Mouse (Mus musculus): Measurements from ENCODE around the gene Stk32b. TPM values are rescaled to one million over a fixed set of nuclear protein-coding genes. Genes with fewer than 3 reads are reported as not detected.

Stk32b gene
- 1 to 10 TPM; 1.7 to 5.0 TPM for total RNA-seq (2021)
- long read RNA-seq, experiment 1, result 0 reads
- long read RNA-seq, experiment 2, partial matches to known transcripts, result 1 of 1 reads
- long read RNA-seq, experiment 2, other reads (novel, unspliced or antisense), result 0 of 1 reads

DNA sequence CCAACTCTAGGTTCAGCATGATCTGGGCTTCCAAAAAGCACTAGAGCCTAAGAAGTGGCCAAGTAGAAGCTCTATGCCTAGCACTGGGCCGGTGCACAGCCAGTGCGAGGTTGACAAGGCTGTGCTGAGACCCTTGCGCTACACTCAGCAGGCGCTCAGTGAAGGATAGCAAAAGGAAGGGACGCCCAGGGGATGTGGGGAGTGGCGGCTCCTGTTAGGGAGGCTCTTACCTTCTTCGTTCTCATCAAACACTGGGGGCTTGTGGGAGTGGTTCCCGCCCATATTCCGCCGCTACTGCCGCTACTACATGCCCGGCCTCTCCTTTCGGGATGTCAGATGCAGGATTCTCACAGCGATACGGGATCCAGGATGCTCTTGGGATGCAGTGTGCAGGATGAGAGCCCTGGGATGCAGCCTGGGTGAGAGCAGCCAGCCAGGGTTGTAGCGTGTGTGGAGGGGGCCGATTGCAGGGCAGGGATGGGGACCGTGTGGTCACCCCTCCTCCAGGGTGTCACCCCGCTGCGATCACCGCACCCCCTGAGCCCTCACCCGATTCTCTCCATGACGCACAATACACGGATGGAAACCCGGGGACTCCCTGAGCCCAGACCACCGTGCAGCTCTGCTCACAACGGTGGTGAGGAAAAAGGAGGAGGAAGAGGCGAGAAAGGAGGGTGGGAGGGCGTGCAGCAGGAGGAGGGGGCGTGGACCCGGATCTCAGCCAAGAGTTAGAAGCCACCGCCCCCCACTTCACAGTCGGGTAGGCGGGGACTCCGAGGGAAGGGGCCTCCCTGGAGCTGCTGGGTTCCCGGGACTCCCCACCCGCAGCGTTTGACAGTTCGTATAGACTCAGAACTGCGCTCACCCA lies at the start of gene Stk32b:
Stk32b (minus strand) TSS at position 667 of the 868 bp plus-strand sequence.
- DNase-seq (ENCODE audit: low spot score in 2 of 2), result no peak

DNA sequence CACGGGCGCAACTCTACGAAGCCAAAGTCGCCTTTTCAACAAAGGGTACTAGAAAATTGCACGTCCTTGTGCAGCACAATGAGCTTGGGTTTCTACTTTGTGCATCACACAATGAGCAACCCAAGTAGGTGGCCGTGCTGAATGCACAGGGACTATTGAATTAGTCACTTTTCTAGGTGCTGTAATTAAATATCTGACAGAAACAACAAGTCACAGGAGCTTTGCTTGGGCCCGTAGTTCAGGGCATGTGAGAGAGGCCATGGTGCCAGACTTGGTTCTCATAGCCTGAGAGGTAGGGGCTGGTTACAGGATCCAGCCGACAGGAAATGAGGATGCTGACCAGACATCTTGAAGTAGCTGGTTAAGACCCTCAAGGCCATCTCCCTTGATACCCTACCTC lies 48.9 kb upstream of the Stk32b start:
- DNase-seq (ENCODE audit: low spot score in 2 of 2), result no peak

DNA sequence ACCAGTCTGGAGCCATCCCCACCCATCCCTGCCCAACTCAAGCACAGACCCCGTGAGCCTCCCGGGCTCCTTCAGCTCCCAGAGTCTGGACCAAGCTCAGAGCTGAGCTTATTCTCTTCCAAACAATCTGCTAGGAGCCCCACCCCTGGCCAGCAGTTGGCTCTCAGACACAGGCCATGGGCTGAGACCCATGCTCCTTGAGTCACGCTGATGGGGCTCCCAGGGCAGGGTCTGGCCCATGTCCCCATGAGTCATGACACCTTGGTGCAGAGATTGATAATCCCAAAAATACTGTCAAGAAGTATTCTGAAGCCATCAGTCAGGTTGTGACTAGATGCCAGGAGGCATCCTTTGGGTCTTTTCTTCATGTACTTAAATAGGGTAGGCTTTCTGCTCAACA lies 45.1 kb upstream of the Stk32b start:
- no peak for DNase-seq (ENCODE audit: low spot score in 2 of 2)

DNA sequence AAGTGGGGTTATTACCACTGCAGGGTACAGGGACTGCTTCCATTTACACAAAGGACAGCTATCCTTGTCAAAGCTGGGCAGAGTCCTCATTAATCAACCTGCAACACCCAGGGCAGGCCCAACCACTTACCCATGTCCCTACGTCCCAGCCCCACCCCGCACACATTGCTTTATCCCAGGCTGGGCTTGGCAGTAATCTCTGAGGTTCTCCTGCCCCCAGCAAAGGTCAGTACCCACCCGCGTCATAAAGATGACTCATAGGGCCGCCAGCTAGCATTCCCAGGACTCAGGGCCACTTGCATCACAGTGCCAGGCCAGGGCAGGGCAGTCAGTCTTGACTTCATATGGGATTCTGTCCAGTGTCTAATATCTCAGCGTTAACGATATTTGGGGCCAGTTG lies 36.4 kb upstream of the Stk32b start:
- DNase-seq (ENCODE audit: low spot score in 2 of 2), result peak; percentile 8 to 35

DNA sequence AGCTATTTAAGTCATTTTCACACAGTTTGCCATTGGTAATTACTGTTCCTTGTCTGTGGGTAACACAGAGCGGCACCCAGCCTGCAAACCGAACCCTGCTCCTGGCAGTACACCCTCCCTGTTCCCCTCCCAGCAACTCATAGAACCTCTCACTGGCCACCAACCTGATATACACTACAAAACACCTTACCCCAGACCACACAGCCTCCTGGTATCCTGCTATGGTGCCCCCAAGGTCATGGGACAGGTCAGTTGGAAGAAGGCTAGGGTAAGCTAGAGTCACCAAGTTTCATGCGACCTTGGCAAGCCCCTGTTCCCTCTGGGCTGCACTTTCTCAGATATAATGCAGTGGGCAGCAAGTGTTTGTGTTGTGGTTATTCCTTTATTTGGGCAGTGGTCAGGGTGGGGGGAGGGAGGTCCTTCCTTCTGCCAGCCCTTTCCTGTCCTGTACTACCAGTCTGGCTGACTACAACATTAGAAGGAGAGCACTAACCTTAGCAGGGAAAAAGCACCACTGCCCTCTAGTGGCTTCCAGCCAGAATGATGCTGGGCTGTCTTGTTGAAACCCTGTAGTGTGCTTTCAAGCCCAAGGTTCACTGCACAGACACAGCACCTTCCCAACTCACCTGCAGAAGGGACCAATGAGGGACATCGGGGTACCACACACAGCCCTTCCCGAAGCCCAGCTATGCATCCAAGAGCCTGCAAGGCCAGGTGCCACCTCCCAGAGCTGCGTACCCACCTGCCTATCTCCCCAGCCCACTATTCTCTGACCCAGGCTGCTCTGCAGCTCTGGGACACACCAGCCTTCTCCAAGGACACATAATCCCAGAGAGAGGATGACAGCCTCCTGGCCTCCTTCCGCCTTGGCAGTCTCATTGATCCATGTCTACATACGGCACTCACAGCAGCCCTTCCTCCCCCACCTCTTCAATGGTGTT lies 35.3 kb upstream of the Stk32b start:
- peak; percentile 17 to 40 for DNase-seq (ENCODE audit: low spot score in 2 of 2)

DNA sequence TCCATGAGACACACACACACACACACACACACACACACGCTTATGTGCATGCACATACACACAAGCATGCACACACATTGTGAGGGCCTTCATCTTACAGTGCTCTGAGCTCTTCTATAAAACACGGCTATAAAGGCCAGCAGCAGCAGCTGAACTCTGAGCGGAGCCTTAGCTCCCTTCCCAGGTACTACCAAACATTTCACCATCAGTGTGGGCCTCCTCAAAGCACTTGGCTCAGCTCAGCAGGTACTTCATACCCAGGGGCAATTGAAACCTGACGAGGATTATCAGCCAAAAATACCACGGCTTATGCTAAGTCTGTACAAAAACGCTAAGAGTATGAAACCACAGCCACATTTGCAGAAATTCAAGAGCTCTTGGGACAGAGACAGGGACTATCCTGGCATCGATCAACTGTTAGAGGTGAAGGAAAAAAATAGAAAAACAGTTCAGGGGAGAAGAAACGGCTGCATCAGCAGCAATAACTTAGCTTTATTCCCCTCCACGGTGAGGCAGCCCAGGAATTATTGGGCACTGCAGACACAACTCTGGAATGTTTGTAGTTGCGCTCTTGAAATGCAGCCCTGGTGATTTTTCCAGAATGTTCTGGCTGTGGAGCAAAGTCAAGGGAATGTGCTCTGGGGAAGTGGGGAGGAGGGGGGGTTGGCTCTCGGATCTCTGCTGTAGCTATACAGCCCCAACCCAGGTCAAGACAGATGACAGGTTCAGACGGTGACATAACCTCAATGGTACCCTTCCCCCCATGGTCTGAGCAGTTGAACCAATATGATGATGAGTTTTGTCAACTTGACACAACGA lies 27.1 kb upstream of the Stk32b start:
- DNase-seq (ENCODE audit: low spot score in 2 of 2), result no peak

DNA sequence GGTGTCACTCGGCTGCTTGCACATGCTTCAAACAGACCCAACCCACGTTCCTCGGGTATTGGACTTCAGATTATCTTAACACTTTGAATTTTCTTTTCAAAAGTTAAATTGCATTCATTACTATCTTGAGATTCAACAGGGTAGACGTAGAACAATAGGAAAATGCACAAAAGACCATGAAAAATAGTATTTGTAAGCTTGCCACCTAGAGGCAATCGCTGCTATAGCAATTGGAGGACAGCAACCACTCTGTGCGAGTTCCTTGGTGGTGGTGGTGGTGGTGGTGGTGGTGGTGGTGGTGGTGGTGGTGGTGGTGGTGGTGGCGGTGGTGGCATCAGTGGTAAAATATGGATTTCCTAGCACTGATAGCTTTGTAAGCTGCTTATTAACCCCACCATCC lies 19.2 kb upstream of the Stk32b start:
- DNase-seq (ENCODE audit: low spot score in 2 of 2), result no peak

DNA sequence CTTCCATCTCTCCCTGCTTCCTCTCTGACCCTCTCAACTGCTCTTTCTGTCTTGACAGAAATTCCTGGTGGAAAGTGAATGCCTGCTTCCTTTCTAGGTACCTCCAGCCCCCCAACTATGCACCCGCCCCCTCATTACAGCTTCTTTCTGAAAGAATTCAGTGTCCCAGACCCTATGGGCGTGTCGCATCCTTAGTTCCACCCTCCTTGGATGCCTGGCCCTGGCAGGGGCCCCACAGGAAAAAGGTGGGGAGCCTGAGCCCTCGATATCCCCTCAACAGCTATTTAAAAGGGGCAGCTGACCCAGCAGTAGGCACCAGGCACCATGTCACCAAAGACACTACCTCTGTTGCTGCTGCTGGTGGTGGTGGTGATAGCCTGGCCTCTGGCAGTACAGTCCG lies 18.3 kb upstream of the Stk32b start, which contains the start of gene Cytl1:
Cytl1 (plus strand) TSS at position 296 of the 400 bp plus-strand sequence.
- DNase-seq (ENCODE audit: low spot score in 2 of 2), result no peak

DNA sequence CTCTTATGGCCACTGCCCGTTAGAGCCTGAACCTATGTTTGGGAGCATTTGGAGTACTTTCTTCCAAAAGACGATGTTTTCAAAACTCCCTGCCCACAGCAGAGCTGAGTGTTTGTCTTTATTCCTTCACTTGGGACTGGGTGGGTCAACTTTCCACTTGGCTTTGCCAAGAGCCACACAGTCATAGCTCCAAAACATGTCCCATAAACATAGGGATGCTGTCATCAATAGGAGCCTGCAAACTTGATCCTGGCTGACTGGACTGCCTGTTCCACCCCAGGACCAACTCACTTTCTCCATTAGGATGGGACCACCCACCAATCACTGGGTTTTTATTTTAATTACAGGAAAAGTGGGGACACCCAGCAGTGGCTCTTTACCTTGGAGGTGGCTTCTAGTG lies 13.8 kb upstream of the Stk32b start:
- DNase-seq (ENCODE audit: low spot score in 2 of 2), result no peak

DNA sequence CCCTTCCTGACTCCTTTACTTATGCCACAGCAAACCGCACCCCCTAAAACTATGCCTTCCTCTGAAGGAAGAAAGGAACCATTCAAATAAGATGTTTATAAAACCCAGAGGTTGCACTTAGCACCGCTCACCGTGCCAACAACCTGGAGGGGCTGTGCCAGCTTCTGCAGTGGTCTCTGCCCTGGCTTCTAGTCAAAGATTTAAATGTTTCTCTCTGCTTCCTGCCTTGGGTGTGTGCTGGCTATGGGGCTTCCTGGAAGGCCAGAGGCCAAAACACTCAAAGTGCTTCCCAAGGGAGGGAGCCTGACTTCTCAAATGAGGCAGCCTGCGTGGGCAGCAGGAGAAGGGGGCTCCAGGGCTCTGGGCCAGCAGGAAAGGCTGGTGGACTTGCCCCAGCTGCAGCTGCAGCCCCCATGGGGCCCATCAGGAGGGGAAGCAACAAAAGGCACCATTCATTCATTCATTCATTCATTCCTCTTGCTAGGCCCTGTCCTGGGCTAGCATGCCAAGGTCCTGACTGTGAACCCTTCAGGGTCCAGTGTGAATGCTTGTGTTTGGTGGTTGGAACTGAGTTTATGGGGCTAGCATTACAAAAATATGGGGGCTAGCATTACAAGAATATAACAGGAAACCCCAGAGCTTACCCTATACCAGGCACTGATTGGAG lies 8.4 kb upstream of the Stk32b start:
- DNase-seq (ENCODE audit: low spot score in 2 of 2), result no peak

DNA sequence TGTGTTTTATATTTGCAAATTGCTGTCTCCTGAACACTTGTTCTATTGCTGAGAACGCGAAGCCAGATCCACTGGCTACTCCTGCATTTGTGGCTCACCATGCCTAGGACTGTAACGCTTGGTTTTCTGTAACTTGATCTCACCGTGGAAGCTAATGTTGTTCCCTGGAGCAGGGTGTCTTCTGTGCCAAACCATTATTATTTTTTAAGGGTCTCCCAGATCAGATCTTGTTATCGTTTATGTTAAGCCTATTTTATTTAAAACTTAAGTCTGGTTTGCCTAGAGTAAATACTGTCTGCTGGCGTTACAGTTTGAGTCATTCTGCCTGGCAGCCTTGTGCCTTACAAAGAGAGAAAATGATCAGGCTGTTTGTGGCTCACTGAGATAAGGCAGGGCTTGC lies 3.7 kb upstream of the Stk32b start:
- no peak for DNase-seq (ENCODE audit: low spot score in 2 of 2)

DNA sequence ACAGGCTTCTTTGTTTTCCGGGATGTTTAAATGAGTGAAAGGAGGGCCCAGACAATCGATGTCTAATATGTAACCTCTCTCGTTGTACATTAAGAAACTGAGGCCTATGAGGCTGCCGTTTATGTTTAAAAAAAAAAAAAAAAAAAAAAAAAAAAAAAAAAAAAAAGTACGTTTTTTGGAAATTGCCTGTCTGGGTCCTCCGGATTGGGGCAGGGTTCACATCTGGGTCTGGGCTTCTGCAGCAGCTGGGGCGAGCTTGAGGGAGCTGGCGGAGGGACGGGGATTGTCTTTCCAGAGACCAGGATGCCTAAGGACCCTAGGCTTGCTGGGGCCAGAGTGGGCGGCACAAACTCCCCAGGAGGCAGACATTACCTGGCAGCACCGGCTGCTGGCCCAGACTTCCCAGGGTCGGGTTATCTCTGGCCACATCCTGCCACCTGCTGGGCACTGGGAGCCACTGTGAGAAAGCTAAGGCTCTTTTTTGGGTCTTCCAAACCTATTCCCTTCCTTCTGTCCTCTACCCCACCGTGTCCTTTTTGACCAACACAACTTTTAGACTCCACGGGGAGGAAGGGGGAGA lies 503 bp upstream of the Stk32b start:
- peak in 1 of 2 experiments; percentile 17 for DNase-seq (ENCODE audit: low spot score in 2 of 2)

DNA sequence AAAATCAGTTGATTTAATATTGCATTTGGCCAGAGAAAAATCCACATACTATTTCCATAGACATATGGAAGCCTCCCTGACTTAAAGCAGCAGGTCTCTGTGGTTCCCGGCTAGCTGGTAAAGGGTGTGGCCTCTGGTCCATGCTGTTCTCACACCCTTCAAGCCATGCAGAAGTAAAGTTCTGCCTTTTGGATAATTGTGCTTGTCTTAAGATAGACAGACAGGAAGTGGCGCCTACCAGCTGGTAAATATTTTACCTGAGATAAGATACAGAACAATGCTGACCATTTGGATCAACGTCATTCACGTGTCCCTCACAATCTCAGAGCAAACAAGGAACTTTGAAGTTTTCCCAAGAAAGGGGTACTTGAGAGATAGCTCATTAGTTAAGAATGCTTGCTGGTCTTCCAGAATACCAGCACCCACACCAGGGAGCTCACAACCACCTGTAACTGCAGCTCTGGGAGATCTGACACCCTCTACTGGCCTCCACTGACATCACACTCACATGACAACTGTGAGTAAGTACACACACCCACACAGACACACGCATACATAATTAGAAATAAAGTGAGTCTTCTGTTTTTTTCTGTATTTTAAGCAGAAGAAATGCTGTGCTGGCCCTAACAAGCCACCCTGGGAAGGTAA lies 7.6 kb downstream of the Stk32b start:
- no peak for DNase-seq (ENCODE audit: low spot score in 2 of 2)

DNA sequence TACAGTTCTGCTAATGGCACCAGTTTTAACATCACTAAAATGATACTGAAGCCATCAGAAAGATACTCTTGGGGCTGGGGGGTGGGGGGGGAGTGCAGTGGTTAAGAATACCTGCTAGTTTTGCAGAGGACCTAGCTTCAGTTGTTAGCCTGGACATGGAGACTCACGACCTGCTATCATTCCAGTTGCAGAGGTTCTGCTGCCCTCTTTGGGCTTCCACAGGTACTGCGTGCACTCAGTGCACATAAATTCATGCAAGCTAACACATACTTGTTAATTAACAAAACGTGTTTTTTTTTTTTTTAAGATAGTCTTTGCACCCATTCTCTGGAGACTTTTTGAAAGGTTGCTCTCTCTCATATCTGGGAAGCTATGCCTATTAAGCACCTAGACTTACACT lies 8.8 kb downstream of the Stk32b start:
- DNase-seq (ENCODE audit: low spot score in 2 of 2), result no peak

DNA sequence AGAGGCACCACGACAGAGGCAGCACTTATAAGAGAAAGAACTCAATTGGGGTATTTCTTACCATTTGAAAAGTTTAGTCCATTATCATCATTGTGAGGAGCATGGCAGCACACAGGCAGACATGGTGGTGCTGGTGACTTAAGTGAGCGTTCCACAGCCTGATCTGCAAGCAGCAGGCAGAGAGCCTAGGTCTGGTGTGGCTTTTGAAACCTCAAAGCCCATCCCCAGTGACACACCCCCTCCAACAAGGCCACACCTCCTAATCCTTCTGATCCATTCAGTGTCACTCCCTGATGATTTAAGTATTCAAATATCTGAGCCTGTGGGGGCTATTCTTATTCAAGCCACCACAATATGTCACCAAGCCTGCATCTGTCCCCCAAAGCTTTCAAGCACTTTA lies 12.0 kb downstream of the Stk32b start:
- no peak for DNase-seq (ENCODE audit: low spot score in 2 of 2)

DNA sequence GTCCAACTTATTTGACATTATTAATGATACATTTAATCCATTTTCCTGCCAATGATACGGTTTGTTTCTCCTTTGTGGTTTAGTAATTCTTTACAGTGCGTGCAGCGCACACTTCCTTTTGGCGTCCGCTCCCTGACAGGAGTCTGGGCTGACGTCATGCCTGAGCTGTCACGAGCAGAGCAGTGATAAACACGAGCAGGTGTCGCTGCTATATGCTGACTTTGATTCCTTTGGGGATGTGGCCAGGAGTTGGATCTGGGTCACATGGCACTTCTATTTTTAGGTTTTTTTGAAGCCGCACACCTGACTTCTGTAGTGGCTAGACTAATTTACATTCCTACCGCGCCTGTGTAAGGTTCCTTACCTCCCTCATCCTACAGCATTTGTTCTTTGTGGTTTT lies 17.2 kb downstream of the Stk32b start:
- DNase-seq (ENCODE audit: low spot score in 2 of 2), result no peak

DNA sequence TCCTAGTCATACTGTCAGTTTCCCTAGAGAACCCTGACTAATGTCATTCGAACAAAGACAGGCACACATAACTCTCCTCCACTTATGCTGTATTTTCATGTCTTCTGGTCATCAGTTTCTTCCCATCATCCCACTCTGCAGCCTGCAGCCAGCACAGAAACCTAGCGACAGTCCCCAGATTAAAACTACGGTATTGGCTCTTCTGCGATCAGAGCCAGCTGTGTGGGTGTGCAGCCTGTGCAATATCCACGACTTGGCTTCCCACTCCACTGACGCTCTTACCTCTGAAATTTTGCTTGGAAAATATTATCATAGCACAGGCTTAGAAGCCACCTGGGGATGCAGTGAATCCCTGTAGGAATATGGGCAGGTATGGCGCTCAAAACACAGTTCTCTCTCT lies 19.7 kb downstream of the Stk32b start:
- DNase-seq (ENCODE audit: low spot score in 2 of 2), result no peak

DNA sequence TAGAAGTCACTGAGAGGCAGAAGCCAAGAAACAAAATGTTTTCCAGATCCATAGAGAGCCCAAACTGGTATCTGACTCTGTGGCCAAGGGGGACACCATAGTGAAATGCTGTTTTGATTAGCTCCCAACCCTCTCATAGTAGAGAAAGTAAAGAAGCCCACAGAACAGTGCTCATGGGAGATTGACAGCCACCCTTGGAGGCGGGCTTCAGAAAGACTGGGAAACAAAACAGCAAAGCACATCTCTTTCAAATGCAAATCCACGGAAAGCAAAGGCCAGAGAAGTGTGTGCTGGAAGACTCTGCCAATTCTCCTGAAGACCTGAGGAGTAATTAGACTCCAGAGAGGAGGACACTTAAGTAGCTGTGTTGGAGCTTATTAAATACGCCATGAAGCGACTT lies 21.2 kb downstream of the Stk32b start:
- DNase-seq (ENCODE audit: low spot score in 2 of 2), result no peak

DNA sequence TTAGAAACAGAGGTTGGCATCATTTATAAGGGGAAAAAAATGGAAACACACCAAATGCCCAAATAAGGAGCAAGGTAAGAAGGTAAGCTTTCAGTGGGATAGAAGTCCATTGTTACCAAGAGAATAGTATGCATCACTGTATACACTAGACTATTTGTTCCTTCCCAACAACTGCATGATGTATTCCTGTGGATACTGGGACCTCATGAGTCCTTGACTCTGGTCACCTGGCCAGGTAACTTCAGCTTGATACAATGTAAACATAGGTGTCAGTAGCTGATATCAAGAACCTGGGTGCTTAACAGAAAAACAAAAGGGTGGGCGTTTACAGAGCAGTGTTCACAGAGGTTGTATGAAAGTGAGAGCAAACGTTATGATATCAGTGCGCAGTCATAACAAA lies 24.2 kb downstream of the Stk32b start:
- DNase-seq (ENCODE audit: low spot score in 2 of 2), result no peak

DNA sequence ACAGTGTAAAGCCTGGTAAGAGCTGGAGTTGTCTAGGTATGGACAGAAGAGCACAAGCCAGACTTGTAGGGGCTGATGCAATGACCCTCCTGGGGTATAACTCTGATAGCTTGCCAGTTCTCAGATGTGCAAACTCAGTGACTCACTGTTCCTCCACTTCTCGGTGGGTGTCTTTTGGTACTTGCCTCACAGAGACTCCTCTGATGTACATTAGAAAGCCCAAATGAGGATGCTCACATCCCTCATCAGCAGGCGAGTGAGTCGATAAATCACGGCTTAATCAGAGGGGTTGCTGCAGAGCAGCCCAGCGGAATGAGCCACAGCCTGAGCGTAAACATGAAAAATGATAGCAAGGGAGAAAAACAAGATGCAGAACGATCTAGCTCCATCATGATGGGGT lies 46.2 kb downstream of the Stk32b start:
- no peak for DNase-seq (ENCODE audit: low spot score in 2 of 2)
